Mouse (Mus musculus) lung, postnatal 0 days (tissue): ENCODE measurements at regions not wholly inside any gene's neighbourhood (a gene's known extent, or its start where the extent isn't known, plus 50 kb on each side); places are given as distances from the start of the nearest gene placed in this dataset.

ENCODE experiments used
- CTCF ChIP-seq: IDR thresholded peaks from 2 replicates; pipeline ENCODE4 v1.5.1; 2016; ENCODE audit warnings: antibody characterized with exemption, mild to moderate bottlenecking
- EP300 ChIP-seq: IDR thresholded peaks from 2 replicates; pipeline ENCODE4 v1.6.1; 2016; ENCODE audit warnings: antibody characterized with exemption, mild to moderate bottlenecking, control low read depth

DNA sequence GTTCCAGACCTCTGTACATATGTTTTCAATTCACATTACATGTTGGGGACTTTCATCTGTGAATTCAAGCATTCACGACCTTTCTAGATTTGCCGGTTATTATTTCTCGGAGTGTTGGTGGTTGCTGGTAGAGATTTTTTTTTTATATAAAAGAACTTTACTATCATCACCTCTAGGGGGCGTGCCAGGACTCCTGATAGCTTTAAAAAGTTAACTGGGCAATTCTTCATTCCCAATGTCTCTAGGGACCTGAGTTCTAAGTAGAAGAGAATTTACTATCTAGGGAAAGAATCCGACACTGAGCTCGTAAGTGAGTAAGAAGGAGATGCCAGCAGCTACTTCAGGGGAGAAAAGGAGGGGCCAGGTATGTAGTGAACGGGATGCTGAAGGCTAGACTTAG lies 112.8 kb upstream of the Tmem45b start:
- TF ChIP-seq CTCF (peak; percentile 25; the same call in 1 of the 2 replicates), EP300 (no peak)
